Mouse (Mus musculus): ENCODE measurements around the gene Arap1. TPM values are rescaled to one million over a fixed set of nuclear protein-coding genes. Genes with fewer than 3 reads are reported as not detected.

The Arap1 gene
- polyA plus RNA-seq, 1 experiment from 2014 or later = 6.2 TPM

GRCm38 (mm10) chr7:101328621-101329158 lies 19.2 kb upstream of the Arap1 start:
- no peaks in the 10 kb centered on the region for H3K9me3 ChIP-seq
- no peaks in the 10 kb centered on the region for H3K27me3 ChIP-seq
- H3K27ac ChIP-seq = peak overlapping the region; percentile 25; the same call in 1 of the 2 replicates
- no peaks in the 10 kb centered on the region for H3K36me3 ChIP-seq
- 62% methylated on average over 4 of the region's 4 CpGs for WGBS
- H3K9ac ChIP-seq (replicated peaks) = peak overlapping the region; percentile 28; the same call in 1 of the 2 replicates
- peak; percentile 51; the same call in 1 of the 2 replicates for ATAC-seq
- H3K4me3 ChIP-seq (replicated peaks) = no peak overlapping the region
- peaks cover 18% of the 10 kb centered on the region for H3K4me1 ChIP-seq (replicated peaks)
- no peak overlapping the region for H3K4me2 ChIP-seq (replicated peaks)

DNA sequence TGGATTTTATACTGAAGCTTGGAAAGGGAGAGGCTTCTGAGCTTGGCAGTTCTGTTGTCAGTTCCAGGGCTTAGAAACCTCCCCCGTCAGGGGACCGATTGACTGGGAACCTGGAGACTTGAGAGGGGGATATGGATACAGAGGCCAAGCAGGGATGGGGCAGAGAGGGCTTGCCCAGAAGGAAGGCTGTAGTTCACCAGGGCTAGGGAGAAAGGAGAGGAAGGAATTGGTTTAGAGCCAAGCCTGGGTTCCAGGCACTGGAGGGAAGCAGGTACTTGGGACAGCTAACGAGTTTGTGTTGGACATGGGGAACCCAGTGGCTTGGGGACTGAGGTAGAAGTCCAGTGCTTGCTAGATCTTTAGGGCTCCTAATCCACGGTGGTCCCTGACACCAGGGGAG lies 18.3 kb upstream of the Arap1 start:
- Histone ChIP-seq H3K4me3 (replicated peaks) (no peak overlapping the region), H3K27ac (no peak overlapping the region), H3K4me1 (replicated peaks) (peaks cover 18% of the 10 kb centered on the region), H3K36me3 (no peaks in the 10 kb centered on the region), H3K4me2 (replicated peaks) (no peak overlapping the region), H3K9ac (replicated peaks) (peak overlapping the region; percentile 28; the same call in 1 of the 2 replicates), H3K27me3 (no peaks in the 10 kb centered on the region), H3K9me3 (no peaks in the 10 kb centered on the region)
- ATAC-seq = no peak
- WGBS = 70% methylated on average over 4 of the region's 4 CpGs

DNA sequence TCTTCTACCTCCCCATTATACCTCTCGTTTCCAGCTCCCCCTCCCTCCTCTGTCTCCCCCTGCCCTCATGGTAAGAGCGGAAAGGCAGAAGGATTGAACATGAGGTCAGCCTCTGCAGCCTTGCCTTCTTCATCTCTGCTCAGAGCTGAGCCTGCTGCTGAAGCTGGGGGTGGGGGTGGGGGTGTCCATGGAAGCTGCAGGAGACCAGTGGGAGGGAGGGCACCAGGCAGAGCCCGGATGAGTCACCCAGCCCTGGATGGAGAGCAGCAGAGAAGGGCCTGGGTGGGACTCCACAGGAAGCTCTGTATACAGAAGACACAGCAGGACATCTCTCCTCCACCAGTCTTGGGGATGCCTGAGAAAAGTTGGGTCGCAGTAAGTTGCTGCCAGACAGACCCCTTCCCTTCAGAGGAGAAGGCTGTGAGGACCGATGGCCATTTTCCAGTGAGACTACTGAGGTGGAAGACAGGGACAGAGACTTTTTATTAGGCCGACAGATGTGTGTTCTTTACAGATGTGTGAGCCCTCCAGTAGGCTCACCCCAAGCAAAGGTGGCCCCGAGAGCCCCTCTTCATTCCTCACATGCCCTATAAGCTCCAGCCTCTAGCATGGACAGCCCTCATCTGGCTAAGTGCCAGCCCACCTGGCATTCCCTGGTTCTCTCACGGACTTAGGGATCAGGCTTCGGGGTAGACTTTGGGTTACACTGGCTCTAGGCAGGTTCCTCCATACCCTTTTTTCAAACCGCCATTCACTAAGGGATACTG lies 17.6 kb upstream of the Arap1 start:
- H3K9ac ChIP-seq (replicated peaks) = no peak overlapping the region
- ATAC-seq = peak; percentile 40; the same call in 1 of the 2 replicates
- no peaks in the 10 kb centered on the region for H3K36me3 ChIP-seq
- no peak overlapping the region for H3K4me3 ChIP-seq (replicated peaks)
- WGBS = 81% methylated on average over 10 of the region's 10 CpGs
- peaks cover 18% of the 10 kb centered on the region for H3K4me1 ChIP-seq (replicated peaks)
- H3K4me2 ChIP-seq (replicated peaks) = no peak overlapping the region
- H3K9me3 ChIP-seq = no peaks in the 10 kb centered on the region
- no peaks in the 10 kb centered on the region for H3K27me3 ChIP-seq
- H3K27ac ChIP-seq = no peak overlapping the region

DNA sequence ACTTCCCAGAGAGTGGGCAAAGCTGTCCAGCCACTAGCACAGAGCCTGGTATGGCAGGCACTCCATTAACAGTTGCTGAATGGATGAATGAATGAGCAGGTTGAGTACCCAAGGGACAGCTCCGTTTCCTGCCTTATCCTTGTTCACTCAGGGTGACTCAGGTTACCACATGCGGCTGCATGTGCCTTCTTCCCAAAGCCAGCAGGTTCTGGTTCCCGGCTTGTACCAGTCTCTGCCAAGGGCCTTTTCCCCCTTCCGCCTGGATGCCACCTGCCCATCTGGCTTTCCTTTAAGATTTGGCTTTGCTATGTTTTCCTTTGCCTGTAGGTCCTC lies 17.1 kb upstream of the Arap1 start:
- 86% methylated on average over 4 of the region's 4 CpGs for WGBS

DNA sequence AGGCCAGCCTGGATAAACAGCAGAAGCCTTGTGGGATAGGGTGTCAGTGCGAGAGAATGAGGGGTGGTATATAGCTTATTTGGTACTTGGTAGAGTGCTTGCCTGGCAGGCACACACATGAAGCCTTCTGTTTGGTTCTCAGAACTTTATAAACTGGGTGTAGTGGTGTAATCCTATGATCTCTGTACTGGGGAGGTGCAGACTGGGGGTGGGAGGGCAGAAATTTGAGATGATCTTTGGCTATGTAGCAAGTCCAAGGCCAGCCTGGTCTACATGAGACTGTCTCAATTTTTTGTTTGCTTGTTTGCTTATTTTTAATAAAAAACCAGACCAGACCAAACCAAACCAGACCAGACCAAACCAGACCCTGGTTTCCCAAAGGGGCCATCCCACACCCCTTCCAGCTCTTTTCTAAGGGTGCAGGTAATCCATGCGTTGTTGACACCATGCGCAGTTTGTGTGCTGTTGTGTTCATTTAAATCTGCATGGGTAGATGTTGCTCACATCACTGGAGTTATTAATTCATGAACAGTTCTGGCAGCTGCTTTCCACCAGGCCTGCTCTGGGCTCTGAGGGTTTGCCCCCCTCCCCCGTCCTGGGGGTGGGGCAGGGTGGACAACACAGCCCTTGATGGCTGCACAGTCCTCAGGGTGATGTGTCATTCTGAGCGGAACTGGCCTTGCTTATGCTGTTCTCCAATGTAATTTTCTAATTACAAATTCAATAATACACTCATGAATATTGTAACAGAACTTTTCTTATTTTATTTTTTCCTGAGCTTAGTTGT lies 15.6 kb upstream of the Arap1 start:
- WGBS = 85% methylated on average over 5 of the region's 5 CpGs
- H3K27me3 ChIP-seq = no peaks in the 10 kb centered on the region
- no peak overlapping the region for H3K4me2 ChIP-seq (replicated peaks)
- ATAC-seq = 0 out of 2 replicates have a peak, but pooled peaks have one; percentile 30
- no peaks in the 10 kb centered on the region for H3K9me3 ChIP-seq
- no peak overlapping the region for H3K9ac ChIP-seq (replicated peaks)
- H3K4me1 ChIP-seq (replicated peaks) = peaks cover 18% of the 10 kb centered on the region
- no peaks in the 10 kb centered on the region for H3K36me3 ChIP-seq
- no peak overlapping the region for H3K4me3 ChIP-seq (replicated peaks)
- no peak overlapping the region for H3K27ac ChIP-seq

More for the DNA sequence above, 17.1 kb upstream of the Arap1 start:
- Histone ChIP-seq H3K27ac (no peak overlapping the region), H3K4me1 (replicated peaks) (peaks cover 18% of the 10 kb centered on the region), H3K4me2 (replicated peaks) (no peak overlapping the region), H3K27me3 (no peaks in the 10 kb centered on the region), H3K9me3 (no peaks in the 10 kb centered on the region), H3K9ac (replicated peaks) (no peak overlapping the region), H3K36me3 (no peaks in the 10 kb centered on the region), H3K4me3 (replicated peaks) (no peak overlapping the region)
- no peak for ATAC-seq

DNA sequence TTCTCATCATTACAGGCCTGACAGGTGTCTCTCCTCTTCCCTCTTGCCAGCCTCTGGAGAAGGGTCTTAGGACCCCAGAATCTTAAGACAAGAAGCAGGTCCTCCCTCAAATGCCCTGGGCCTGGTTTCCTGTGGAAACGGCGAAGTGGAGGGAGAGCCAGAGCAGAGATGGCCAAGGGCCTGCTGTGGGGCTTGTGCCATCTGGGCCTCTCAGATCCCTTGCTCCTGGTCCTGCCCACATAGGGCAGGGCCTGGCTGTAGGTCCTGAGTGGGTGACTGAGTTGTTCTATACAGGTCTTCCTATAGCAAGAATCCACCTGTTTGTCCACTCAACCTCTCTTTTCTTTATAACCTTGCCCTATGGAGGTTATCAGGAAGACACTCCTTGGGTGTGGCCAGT lies 12.6 kb upstream of the Arap1 start:
- ATAC-seq = no peak
- Histone ChIP-seq H3K27me3 (no peaks in the 10 kb centered on the region), H3K4me1 (replicated peaks) (peaks cover 3% of the 10 kb centered on the region), H3K4me3 (replicated peaks) (no peak overlapping the region), H3K9me3 (no peaks in the 10 kb centered on the region), H3K36me3 (no peaks in the 10 kb centered on the region), H3K27ac (no peak overlapping the region), H3K4me2 (replicated peaks) (no peak overlapping the region), H3K9ac (replicated peaks) (no peak overlapping the region)
- WGBS = 87% methylated on average over 2 of the region's 2 CpGs

- H3K9ac ChIP-seq (replicated peaks) = no peak overlapping the region
- no peak for ATAC-seq
- 87% methylated on average over 3 of the region's 3 CpGs for WGBS
- no peaks in the 10 kb centered on the region for H3K36me3 ChIP-seq
- no peak overlapping the region for H3K27ac ChIP-seq
- no peaks in the 10 kb centered on the region for H3K9me3 ChIP-seq
- no peaks in the 10 kb centered on the region for H3K27me3 ChIP-seq
- no peak overlapping the region for H3K4me3 ChIP-seq (replicated peaks)
- no peak overlapping the region for H3K4me2 ChIP-seq (replicated peaks)
- H3K4me1 ChIP-seq (replicated peaks) = peaks cover 3% of the 10 kb centered on the region
Measured at GRCm38 (mm10) chr7:101336686-101337085, 11.2 kb upstream of the Arap1 start.

- H3K27ac ChIP-seq = no peak overlapping the region
- H3K36me3 ChIP-seq = no peaks in the 10 kb centered on the region
- no peak overlapping the region for H3K4me3 ChIP-seq (replicated peaks)
- no peak overlapping the region for H3K9ac ChIP-seq (replicated peaks)
- no peak overlapping the region for H3K4me2 ChIP-seq (replicated peaks)
- no peak for ATAC-seq
- H3K4me1 ChIP-seq (replicated peaks) = peaks cover 2% of the 10 kb centered on the region
- 91% methylated on average over 3 of the region's 3 CpGs for WGBS
- H3K9me3 ChIP-seq = no peaks in the 10 kb centered on the region
- no peaks in the 10 kb centered on the region for H3K27me3 ChIP-seq
Measured at GRCm38 (mm10) chr7:101337401-101337800, 10.5 kb upstream of the Arap1 start.

GRCm38 (mm10) chr7:101341405-101341804 lies 6.5 kb upstream of the Arap1 start:
- Histone ChIP-seq H3K4me2 (replicated peaks) (no peak overlapping the region), H3K4me1 (replicated peaks) (no peaks in the 10 kb centered on the region; the same call in 1 of the 2 replicates), H3K9me3 (no peaks in the 10 kb centered on the region), H3K9ac (replicated peaks) (no peak overlapping the region), H3K36me3 (no peaks in the 10 kb centered on the region), H3K27me3 (no peaks in the 10 kb centered on the region), H3K27ac (no peak overlapping the region), H3K4me3 (replicated peaks) (no peak overlapping the region)
- ATAC-seq = no peak
- WGBS = 68% methylated on average over 6 of the region's 6 CpGs

DNA sequence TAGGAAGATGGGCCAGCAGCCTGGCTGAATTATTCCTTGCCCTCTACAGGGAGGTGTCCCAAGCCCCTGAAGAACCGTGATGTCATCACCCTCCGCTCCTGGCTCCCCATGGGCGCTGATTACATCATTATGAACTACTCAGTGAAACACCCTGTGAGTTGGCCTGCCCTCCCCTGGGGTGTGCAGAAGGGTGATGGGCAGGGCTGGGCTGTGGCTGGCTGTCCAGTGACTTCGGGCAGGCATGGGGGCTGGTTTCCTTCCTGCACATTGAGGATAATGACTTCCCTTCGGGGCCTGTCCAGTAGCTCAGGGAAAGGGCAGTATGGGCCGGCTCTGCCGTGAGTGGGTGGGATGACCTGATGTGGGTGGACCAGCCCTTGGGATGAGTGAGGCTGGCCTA lies 4.7 kb upstream of the Arap1 start:
- WGBS = 79% methylated on average over 7 of the region's 7 CpGs
- Histone ChIP-seq H3K4me2 (replicated peaks) (no peak overlapping the region), H3K27ac (no peak overlapping the region), H3K27me3 (no peaks in the 10 kb centered on the region), H3K9me3 (no peaks in the 10 kb centered on the region), H3K4me3 (replicated peaks) (no peak overlapping the region), H3K36me3 (no peaks in the 10 kb centered on the region), H3K4me1 (replicated peaks) (peaks cover 8% of the 10 kb centered on the region), H3K9ac (replicated peaks) (no peak overlapping the region)
- no peak for ATAC-seq

GRCm38 (mm10) chr7:101344892-101345291 lies 3.0 kb upstream of the Arap1 start:
- peaks cover 12% of the 10 kb centered on the region for H3K27me3 ChIP-seq
- H3K9ac ChIP-seq (replicated peaks) = no peak overlapping the region
- H3K27ac ChIP-seq = no peak overlapping the region
- 83% methylated on average over 4 of the region's 4 CpGs for WGBS
- no peak overlapping the region for H3K4me2 ChIP-seq (replicated peaks)
- no peak for ATAC-seq
- H3K36me3 ChIP-seq = no peaks in the 10 kb centered on the region
- H3K4me1 ChIP-seq (replicated peaks) = peaks cover 13% of the 10 kb centered on the region
- H3K4me3 ChIP-seq (replicated peaks) = no peak overlapping the region
- no peaks in the 10 kb centered on the region for H3K9me3 ChIP-seq

DNA sequence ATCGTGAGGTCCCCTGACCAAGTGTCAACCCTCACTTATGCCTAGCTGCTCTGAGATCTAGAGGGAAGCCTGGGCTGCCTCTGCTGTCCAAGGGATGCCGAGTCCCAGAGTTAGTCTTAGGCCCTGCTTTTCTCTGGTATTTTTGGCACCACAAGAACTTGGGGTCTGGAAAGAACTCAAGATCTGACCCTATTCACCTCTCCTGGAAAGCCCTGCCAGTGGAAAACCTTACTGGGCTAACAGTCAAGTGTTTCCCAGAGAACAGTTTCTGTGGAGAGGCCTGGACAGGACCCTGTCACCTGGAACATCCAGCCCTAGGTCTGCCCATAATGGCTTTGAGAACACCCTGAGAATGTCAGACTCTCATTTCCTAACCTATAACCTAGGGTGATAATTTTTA lies 876 bp upstream of the Arap1 start:
- Histone ChIP-seq H3K36me3 (no peaks in the 10 kb centered on the region), H3K4me1 (replicated peaks) (peaks cover 13% of the 10 kb centered on the region), H3K9ac (replicated peaks) (no peak overlapping the region), H3K9me3 (no peaks in the 10 kb centered on the region), H3K27ac (no peak overlapping the region), H3K4me3 (replicated peaks) (no peak overlapping the region), H3K27me3 (peaks cover 12% of the 10 kb centered on the region), H3K4me2 (replicated peaks) (no peak overlapping the region; the same call in 1 of the 2 replicates)
- ATAC-seq = no peak
- WGBS = 77% methylated on average over 2 of the region's 2 CpGs
